Mouse (Mus musculus) urinary bladder, postnatal 36 days (tissue): ENCODE data around the gene 2310034G01Rik.

Source experiments
- DNase-seq, 2 experiments: peaks; one replicate each; pipeline ENCODE4 v3.0.0; 2022; ENCODE audit warnings: low spot score in 2 of 2, mixed read lengths in 1 of 2

2310034G01Rik gene

DNA sequence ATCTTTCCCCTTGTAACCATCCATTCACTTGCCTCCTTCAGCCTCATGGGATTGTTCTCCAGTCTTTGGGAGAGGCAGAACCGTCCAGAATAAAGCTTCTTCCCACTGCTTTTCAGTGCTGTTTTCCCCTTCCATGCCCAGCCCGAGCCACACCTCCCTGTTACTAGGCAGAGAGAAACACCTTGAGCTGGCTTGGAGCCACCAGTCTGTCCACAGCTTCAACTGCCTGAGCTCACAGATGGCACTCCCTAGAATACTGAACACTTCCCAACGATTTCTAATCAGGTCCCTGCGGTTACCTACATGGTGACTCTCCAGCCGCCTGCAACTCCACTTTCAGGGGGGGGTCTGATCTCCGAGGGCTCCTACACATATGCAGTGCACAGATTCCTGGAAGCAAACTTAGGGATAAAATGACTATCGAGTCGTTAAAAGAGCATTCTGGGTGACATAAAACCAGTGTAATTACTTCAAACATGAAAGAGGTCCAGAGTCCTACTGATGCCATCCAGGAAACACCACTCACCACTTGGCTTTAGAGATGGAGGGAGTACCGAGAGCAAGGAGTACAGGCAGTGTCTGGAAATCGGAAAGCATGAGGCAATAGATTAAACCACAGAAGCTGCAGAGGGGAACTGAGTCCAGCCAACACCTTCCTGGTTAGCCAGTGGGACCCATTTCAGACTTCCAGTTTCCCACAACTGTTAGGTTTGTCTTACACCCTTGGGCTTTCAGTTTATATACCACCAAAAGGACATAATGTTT, at the start of gene 2310034G01Rik:
Gene 2310034G01Rik, minus strand, starts transcription at position 135 of the 765 bp plus-strand sequence.
- DNase-seq, result no peak

DNA sequence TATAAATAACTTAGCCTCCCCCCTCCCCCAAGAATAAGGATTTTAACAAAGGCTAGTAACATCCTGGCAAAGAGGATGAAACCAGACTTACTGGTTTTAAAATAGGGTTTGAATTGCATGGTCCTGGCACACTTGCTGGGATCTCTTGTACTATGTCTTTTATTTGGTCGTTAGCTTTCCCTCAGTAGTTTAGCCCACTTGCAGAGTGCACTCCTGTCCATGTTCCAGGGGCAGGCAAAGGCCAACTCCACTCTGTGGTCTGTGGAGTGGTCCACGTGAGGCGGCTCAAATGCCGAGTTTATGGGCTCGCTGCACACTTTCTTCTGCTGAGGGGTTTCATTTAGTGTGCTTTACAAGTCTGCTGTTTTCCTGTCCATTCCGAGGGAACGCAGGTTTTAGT, 49.8 kb upstream of the 2310034G01Rik start:
- DNase-seq, result no peak

DNA sequence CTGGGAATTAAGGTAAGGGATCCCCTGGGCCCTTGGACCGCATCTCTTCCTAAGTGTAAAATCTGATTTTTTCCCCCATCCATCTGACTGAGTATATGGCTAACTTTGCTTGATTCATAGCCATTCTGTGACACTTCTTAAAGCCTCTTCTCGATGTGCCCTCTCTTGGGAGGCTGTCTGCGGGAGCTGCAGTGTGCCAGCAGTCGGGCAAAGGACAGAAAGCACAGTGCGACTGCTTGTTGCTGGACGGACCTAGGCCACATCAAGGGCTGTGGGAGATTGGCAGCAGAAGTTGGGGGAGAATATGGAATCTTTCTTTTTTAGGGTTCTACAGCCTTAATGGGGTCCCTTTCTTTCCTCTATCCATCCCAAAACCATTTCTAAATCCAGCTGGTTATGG, 49.3 kb upstream of the 2310034G01Rik start:
- DNase-seq, result no peak

DNA sequence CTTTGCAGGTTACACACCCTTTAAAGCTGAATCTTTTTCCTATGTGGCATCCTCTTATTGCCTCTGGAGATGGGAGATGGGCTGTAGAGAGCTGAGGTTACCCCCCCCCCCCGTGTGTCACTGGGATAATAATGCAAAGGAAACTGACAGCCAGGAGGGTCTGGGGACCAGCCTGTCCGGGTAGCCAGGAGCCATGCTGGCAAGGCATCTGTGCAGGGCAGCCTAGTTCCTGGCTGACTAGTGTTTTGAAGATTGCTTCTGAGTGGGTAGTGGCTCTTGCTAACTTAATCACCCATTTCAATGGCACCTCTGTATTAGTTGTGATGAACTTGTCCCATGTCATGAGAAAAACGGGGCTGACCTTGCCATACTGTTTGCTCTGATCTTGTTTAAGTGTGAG, 48.3 kb upstream of the 2310034G01Rik start:
- no peak for DNase-seq

DNA sequence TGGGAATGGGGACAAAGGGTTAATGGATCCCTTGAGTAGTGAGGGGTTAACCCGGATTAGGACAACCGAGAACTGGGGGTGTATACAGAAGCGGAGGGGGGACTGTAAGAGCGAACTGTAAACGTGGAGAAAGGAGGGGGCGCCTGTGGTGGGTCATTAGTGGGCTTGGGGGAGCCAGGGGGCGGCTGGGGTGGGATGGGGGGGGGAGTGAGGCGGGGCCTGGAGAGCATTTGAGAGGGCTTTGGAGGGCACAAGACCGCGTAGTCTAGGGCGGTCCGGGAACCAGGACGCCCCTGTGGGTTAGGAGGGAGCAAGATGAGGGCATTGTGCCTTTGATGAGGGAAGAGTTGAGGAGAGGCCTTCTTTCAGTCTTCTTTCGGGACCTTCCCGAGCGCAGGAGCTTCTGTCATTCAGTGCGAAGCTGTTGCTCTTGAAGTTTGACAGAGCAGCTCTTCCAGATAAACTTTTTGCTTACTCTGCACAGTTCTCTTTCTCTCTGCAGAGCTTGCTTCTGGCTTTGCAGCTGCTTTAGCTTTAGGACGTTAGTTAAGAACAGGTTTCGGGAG, 47.4 kb upstream of the 2310034G01Rik start:
- no peak for DNase-seq

DNA sequence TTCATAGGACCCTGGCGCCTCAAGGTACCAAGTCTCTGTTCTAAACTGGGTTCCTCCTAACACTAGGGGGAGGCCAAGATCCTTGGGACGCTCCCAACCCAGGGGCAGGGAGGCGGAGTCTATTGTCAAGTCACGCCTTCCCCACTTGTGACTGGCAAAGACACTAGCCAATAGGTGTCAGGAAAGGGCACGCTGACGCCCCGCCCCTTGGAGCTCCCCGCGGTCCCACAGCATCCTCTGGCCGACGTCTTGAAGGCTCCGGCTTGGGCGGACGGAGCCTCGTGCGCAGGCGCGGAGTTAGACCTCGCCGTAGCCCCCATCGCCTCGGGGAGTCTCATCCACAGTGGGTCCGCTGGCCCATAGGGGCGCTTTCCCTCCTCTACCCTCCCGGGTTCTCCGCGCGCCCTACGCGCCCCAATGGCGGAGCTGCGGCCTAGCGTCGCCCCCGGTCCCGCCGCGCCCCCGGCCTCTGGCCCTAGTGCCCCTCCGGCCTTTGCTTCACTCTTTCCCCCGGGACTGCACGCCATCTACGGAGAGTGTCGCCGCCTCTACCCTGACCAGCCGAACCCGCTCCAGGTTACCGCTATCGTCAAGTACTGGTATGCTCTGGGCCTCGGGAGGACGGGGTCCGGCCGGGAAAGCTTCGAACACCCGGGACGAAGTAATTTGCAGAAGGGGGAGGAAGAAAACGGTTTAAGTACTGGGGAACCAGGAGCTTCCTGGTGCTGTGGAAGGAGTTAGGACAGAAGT, 46.8 kb upstream of the 2310034G01Rik start, which contains the start of gene Sufu:
Gene Sufu, plus strand, starts transcription at position 211 of the 750 bp plus-strand sequence.
- peak; percentile 98 for DNase-seq

DNA sequence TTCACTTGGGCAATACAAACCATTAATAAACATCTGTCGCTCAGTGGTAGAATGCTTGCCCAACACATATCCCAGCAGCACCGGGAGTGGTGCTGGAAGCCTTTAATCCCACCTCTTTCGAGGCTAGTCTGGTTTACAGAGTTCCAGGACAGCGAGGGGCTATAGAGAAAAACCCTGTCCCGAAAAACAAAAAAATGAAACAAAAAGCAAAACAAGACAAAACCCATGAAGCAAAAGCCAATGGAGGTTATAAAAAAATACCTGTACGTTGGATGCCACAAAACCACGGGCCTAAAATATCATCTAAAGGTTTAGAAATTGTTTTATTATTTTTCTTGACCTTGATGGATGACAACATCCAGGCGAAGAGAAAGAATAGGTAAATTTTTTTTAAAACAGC, 46.0 kb upstream of the 2310034G01Rik start:
- no peak for DNase-seq

DNA sequence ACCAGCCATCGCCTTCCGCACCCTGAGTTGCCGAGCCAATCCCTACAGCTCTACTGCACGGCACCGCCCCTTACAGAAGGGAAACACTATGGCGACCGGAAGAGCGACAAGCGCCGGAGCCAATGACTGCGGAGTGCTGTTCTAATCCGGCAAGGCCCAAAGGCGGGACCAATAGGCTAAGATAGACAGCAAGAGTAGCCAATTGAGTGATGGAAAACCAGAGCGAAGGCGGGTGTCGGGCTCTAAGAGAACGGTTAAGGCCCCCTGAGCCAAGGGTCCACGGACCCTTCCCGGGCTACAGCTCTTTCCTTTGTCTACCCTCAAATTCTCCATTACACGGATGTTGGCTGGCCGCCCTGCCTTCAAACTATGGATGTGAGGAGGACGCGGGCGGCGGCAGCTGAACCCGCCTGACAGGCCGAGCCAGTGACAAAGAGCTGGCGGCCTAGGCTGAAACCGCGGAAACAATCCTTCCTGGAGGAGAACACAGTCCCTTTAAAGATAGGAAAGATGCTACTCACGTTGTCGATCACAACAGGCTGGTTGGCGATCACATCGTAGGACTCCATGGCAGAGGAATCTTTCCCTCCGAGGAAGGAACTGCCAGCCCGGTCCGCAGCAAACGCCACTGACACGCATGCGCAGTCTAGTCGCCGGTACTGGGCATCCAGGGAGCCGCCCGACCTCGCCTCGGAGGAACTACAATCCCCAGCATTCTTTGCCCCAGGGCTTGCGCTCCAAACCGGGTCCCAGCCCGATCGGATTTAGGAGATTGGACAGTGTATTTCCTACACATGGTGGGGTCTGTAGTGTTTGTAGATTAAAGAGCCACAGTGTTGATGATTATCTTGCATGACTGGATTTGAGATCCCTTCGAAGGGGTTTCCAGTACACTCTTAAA, 45.3 kb upstream of the 2310034G01Rik start, which contains the start of gene Actr1a:
Gene Actr1a, minus strand, starts transcription at position 640 of the 901 bp plus-strand sequence.
- DNase-seq, result peak; percentile 96 to 97

DNA sequence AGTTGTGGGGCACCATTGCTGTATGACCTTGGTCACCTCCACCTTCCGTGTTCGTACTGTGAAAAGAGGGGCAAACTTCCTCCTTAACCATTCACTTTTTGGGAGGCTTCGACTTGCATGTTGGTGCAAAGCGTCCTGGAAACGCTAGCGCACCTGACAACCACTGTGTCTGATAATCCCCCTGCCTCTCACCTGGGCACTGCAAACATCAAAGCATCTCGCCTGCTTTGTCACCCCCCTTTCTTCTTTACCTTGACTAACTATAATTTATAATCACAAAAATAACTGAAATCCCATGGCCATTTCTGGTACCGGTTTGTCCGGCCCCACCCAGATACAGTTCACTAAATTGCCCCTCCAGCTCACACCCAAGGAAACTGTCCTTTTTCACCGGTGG, 44.6 kb upstream of the 2310034G01Rik start:
- no peak for DNase-seq

DNA sequence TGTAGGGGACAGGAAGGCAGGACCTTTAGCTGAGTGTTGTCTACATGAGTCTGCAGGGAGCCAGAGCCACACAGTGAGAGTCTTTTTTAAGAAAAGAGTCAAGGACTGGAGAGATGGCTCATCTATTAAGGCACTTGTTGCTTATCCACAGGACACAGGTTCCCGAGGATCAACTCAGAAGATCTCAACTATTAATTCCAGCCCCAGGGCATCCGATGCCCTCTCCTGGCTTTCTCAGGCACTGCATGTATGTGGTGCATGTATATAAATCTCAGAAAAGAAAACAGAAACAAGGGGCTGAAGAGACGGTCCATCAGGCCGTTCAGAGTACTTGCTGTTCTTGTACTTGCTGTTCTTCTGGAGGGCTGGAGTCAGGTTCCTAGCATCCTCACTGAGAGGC, 41.9 kb upstream of the 2310034G01Rik start:
- no peak for DNase-seq

DNA sequence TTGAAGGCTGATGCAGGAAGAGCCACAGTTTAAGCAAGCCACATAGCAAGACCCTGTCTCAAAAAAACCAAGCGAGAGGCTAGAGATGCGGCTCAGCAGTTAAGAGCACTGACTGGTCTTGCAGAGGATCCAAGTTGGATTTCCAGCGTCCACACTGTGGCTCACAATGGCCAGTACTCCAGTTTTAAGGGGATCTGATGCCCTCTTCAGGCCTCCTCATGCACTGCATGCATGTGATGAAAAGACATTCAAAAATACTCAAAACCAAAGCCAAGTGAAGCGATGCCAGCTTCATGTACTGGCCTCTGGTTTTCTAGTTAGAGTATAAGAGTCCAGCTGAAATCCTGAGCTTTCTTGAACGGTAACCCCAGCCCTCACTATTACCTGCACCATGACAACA, 39.8 kb upstream of the 2310034G01Rik start:
- no peak for DNase-seq

DNA sequence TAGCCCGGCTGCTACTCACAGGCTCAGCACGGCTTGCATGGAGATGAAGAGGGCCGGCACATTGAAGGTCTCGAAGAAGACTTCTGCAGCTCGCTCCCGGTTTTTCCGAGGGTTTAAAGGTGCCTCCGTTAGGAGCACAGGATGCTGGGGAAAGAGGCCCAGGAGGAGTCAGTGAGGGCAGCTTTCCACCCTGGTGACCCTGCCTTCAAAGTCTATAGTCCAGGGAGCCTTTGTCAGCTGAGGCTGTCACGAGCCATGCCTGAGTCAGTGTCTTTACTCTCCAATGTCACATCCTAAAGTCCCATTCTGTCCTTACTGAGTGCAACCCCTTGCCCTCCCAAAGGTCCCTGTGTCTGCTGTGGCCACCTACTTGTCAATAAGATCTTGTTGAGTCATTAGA, 32.2 kb upstream of the 2310034G01Rik start:
- DNase-seq, result no peak

DNA sequence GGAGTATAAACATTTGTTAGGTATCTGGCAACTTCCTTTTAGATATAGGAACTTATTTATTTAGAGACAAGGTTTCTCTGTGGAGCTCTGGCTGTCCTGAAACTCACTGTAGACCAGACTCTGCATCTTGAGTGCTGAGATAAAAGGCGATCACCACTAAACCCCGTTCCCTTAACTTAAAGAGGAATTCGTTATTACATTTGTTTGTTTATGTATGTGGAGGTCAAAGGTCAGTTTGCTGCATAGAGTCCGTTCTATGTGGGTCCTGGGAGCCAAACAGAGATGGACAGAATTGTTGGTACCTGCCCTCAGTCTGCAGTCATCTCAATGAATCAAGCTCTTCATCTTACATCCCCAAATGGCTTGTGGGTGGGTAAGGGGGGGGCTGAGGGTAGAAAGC, 25.8 kb upstream of the 2310034G01Rik start:
- DNase-seq, result no peak

DNA sequence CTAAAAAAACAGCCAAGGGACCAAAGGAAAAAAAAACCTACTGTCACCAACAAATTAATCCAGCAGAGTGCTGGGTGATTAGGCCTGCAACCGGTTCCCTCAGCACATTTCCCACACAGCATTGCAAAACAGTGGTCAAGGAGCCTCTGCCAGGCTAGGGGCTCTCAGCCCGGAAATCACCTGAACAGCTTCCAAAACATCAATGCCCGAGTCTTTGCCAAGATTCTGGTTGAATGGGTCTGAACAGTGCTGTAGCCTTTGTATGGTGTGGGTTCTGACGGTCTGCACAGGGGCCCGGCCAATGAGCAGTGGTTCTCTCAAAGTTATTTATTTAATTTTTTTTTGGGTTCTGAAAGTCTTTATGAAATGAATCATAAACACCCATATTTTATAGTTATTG, 25.4 kb upstream of the 2310034G01Rik start:
- no peak for DNase-seq

DNA sequence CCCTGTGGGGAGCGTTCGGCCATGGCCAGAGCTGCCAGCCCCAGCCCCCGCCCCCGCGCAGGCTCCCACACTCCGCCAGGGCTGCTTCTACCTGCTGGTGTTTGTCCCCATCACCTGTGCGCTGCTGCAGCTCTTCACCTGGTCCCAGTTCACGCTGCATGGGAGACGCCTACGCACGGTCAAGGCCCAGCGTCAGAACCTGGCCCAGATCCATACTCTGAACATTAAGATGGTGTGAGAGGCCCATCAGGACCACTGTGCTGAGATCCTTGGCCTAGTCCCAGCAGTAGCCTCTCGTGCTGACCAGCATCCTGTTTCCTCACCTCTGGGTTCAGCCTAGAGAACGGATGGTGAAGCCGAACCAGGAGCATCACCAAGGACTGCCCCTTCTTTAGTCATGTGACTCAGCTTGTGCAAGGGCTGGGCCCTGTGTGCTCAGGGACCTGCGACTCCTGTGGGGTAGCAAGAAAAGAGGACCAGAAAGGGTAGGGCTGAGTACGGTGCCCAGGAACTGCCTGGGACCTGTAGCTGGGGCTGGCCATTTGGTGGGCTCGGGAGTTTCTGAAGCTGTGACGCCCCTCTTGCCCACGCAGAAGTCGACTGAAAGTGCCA, 24.5 kb upstream of the 2310034G01Rik start:
- DNase-seq, result no peak

DNA sequence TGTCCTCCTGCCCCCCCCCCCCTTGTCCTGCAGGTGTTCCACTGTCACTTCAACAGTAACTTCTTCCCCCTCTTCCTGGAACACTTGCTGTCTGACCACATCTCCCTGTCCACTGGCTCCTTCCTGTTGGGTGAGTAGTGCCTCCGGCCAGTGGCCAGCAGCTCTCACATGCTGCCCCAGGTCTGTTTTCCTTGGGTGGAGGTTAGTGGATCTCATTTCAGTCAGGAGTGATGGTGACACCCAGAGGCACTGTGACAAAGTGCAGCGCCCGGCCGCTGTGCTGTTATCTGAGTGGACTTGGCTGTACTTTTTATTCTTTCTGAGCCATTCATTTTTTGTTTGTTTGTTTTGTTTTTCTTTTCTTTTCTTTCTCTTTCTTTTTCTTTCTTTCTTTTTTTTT, 19.1 kb upstream of the 2310034G01Rik start:
- DNase-seq, result peak in 1 of 2 experiments; percentile 67

DNA sequence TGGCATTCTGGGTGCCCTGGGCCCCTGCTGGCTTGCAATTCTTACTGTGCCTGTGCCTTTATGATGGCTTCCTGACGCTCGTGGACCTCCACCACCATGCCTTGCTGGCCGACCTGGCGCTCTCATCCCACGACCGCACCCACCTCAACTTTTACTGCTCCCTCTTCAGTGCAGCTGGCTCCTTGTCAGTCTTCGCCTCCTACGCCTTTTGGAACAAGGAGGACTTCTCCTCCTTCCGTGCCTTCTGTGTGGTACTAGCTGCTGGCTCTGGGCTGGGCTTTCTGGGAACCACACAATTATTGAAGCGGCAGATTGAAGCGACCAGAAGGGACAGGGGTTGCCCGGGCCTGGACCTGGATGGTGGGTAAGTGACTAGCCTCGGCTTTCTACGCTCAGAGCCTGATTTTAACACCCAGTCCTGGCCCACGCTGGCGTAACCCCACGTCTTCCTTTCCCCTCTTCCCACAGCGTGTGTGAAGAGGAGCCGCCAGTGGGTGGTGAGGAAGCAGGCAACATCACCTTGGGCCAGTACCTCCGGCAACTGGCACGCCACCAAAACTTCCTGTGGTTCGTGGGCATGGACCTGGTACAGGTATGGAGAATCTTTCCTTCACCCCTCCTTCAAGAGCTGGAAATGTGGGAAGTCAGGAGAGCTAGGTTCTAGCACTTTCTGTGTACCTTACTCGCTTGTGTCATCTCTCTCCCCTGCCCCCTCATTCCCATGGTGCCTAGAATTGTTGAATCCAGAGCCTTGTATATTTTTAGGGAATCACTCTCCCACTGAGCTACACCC, 17.9 kb upstream of the 2310034G01Rik start:
- no peak for DNase-seq

DNA sequence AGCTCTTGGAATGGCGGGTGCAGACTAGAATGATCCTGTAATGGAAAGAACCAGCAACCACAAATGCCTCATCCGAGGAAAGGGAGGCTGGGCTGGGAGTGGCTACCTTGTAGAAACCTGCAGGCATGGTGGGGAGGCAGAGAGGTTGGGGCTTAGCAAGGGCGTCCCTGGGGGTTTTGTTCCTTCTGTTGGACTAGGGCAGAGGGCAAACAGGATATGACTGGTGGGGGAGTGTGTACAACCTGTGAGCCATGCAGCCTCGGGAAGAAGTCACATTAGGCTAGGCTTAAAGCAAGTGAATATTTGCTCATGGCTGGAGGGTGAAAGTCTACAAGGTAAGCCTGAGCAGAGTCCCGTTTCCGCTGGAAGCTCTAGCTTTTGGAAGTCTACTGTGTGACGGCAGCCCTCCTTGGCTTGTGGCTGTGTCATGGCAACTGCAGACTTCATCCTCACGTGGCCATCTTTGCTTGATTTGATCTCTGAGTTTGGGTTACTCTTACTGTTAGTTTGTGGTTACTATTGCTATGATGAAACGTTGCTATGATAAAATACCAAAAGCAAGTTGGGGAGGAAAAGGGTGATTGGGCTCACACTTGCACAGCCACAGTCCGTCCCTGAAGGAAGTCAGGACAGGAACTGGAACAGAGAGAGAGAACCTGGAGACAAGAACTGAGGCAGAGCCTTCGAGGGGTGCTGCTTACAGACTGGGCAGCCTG, 13.3 kb upstream of the 2310034G01Rik start:
- DNase-seq, result no peak

DNA sequence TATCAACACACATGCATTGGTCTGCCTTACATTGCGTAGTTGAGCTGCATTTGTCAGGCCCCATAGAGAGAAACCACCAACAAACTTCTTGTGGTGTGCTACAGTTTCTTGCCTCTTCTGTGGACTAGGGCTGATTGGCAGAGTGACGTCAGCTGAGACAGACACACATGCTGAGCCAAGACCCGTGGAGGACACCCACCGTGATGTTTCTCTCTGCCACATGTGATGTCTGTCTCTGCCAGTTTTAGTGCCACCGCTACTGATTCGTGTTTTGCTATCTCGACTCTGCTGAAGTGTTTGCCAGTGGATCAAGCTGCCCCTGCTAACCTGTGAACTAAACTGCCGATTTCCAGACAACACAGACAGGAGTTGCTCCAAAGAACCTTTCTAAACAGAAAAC, 12.0 kb upstream of the 2310034G01Rik start:
- DNase-seq, result no peak

DNA sequence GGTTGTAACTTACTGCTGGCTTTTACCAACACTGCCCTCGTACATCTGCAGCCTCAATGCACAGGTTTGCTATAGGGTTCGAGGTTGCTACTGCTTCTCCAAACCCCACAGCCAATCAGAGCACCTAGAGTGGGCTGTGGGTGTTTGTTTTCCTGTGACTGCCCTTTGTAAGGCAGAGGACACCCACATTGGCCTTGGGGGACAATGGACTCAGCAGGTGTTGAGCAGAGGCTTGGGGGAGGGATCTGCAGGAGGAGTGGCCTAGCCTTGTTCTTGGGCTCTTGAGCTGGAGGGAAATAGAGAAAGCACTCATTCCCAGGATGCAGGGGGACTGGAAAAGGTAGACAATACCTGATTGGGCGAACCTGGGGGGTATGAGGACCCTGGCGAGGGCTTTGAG, 8.3 kb upstream of the 2310034G01Rik start:
- DNase-seq, result no peak
